Mouse (Mus musculus) kidney, postnatal 10 days (tissue): Measurements from ENCODE around the gene Senp7.

Source experiments
- DNase-seq: peaks from one replicate; pipeline ENCODE4 v3.0.0; 2021; ENCODE audit warnings: mixed read lengths

The Senp7 gene

GRCm38 (mm10) chr16:56144876-56145555 is 96.9 kb downstream of the Senp7 start:
- DNase-seq: no peak

- DNase-seq: no peak
Measured at GRCm38 (mm10) chr16:56147679-56148078, 99.5 kb downstream of the Senp7 start.

DNA sequence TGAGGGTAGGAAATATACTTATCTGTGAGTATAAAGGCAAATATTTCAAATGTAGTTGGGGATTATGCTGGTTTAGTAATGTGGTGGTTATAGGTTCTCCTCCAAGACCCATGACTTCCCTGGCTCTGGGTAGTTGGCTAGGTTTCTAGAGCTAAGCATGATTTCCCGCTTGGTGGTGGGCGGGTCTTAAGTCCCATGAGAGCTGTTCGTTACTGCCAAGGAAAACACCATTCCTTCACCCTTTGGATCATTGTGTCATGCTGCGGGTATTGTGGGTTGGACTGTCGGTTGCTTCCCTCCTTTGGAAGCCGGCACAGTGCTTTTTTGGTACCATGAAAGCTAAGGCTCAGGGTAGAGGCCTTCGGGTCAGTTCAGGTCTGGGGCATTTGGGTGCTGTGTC is 115.3 kb downstream of the Senp7 start:
- no peak for DNase-seq

DNA sequence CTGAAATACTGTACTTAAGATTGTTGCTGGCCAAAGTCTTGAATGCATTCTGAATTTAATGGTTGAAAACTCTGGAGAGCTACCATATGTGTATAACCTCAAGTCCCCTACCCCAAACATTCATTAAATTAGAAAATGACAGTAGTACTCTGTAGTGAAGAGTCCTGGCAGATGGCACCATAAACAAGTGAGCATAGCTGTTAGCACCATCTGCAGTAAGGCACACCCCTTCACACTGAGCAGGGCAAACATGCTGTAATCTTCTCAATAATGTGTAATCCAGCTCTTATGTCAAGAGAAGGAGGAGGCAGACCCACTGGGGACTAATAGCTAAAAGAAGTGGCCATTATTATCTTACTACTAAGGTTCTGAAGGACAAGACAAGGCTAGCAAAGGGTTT is 122.1 kb downstream of the Senp7 start:
- DNase-seq: no peak

GRCm38 (mm10) chr16:56175867-56176581 is 127.9 kb downstream of the Senp7 start:
- DNase-seq: peak; percentile 63

DNA sequence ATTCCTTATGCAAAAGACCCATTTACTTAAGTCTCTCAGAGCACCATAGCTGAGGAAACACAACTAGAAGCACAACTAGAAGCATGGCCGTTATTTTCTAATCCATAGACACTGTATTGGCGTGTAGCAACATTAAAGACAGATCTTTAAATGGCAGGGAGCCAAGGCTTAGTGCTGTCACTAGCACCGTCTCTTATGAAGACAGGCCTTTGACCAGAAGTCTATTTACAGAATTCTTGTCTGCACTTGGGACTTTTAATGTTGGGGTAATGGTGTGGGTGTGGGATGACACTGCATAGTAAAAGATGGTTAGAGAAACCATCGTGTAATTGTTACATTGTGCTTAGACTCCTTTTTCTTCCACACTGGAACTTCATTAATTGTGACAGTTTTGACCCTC is 138.7 kb downstream of the Senp7 start:
- no peak for DNase-seq

DNA sequence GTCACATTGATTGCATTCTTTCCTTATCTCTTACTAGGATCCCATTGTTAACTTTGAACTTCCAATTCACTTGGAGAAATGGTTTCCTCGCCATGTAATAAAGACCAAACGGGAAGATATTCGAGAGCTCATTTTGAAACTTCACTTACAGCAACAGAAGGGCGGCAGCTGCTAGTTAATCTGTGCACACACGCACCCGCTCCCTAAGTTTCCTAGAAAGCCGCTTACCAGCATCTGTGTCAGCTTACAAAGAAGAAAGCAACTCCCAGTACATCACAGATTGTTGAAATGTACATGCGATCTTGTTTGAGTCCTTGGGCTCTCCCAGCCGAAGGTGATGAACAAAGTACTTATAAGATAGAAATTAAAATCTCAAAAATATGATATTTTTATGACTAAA is 140.1 kb downstream of the Senp7 start:
- DNase-seq: no peak

DNA sequence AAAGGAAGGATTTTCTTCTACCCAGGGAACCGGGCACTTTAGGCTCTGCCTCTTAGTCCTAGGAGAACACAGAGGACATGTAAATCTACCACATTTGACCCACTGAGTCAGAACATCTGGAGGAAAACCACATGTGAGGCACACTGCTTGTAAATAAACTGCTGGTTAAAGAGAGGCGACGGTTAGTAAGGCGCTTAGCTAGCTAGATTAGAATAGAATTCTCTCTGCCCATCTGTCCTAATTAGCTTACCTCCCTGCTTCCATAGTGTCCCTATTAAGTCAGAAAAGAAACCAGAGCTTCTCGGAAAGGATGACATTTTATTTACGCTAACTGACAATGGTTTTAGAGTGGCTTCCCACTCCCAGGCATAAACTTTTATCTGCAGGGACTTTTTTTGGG is 155.9 kb downstream of the Senp7 start, which contains the start of gene Impg2:
Impg2 (plus strand) TSS at position 263 of the 400 bp plus-strand sequence.
- DNase-seq: no peak

DNA sequence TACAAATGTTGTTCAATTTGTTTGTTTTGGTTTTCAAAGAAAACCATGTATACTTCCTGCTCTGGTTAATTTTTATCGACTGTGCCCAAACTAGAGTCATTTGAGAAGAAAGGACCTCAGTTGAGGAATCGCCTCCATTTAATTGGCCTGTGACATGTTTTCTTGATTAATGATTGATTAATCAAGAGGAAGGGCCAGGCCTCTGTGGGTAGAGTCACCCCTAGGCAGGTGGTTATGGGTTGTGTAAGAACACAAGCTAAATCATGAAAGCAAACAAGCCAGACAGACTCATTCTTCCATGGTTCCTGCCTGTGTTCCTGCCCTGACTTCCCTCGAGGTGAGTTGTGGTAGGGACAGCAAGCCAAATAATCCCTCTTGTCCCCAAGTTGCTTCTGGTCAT is 164.6 kb downstream of the Senp7 start:
- DNase-seq: no peak

- DNase-seq: no peak
Measured at GRCm38 (mm10) chr16:56227686-56228085, 179.5 kb downstream of the Senp7 start.

- peak; percentile 39 for DNase-seq
Measured at GRCm38 (mm10) chr16:56229455-56229854, 181.3 kb downstream of the Senp7 start.

GRCm38 (mm10) chr16:56231300-56231699 is 183.2 kb downstream of the Senp7 start:
- DNase-seq: peak; percentile 23

- peak; percentile 21 for DNase-seq
Measured at GRCm38 (mm10) chr16:56232736-56233135, 184.6 kb downstream of the Senp7 start.
